Mouse (Mus musculus) hindbrain, embryonic 11.5 days (tissue): Measurements from ENCODE around the gene Zfp775. TPM values are rescaled to one million over a fixed set of nuclear protein-coding genes. Genes with fewer than 3 reads are reported as not detected.
"Not testable (repeated sequence)": the region's sequence is repeated elsewhere in the genome, so short reads cannot be mapped to it uniquely, and the experiment has no call there.

ENCODE experiments used
- ATAC-seq: fragments of 200-750 bp; cut with Nextera tagmentation; 2 replicates; pipeline ENCODE4 v1.8.0; 2017; ENCODE audit warnings: mild to moderate bottlenecking, moderate TSS enrichment, moderate library complexity; ENCODE audit not compliant: low FRiP score
- DNase-seq: peaks from one replicate; pipeline ENCODE4 v3.0.0-alpha.2; 2015; ENCODE audit warnings: low spot score
- H3K27ac ChIP-seq: fragments of 300-500 bp; sonication (generic); 2 replicates; pipeline ENCODE4 v1.5.1; 2014; ENCODE audit warnings: mild to moderate bottlenecking, low read depth, low read length
- H3K27me3 ChIP-seq: fragments of 300-500 bp; sonication (generic); 2 replicates; pipeline ENCODE4 v1.6.1; 2014; ENCODE audit warnings: mild to moderate bottlenecking, low read length, moderate library complexity, mixed read lengths; ENCODE audit not compliant: control insufficient read depth, insufficient read depth
- H3K36me3 ChIP-seq: fragments of 300-500 bp; sonication (generic); 2 replicates; pipeline ENCODE4 v1.6.1; 2014; ENCODE audit warnings: mild to moderate bottlenecking, low read length, moderate library complexity, mixed read lengths; ENCODE audit not compliant: control insufficient read depth, insufficient read depth
- H3K4me1 ChIP-seq: fragments of 300-500 bp; sonication (generic); replicated peaks from 2 replicates; pipeline ENCODE4 v1.6.1; 2014; ENCODE audit warnings: low read length, mixed read lengths; ENCODE audit not compliant: control insufficient read depth, insufficient read depth
- H3K4me2 ChIP-seq: fragments of 300-500 bp; sonication (generic); replicated peaks from 2 replicates; pipeline ENCODE4 v1.6.1; 2014; ENCODE audit warnings: mild to moderate bottlenecking, low read depth, low read length
- H3K4me3 ChIP-seq: fragments of 300-500 bp; sonication (generic); 2 replicates; pipeline ENCODE4 v1.5.1; 2014; ENCODE audit warnings: low read depth, low read length
- H3K9ac ChIP-seq: fragments of 300-500 bp; sonication (generic); 2 replicates; pipeline ENCODE4 v1.6.1; 2014; ENCODE audit warnings: low read depth, low read length
- H3K9me3 ChIP-seq: fragments of 300-500 bp; sonication (generic); 2 replicates; pipeline ENCODE4 v1.6.1; 2016; ENCODE audit warnings: low read length; ENCODE audit not compliant: control insufficient read depth
- WGBS: fragments of 180-500 bp; shearing (Covaris S2); extraction: QIAGEN DNeasy Blood & Tissue Kit; methylation state at CpG from one replicate; pipeline ENCODE4 v1.1.7; 2014; 5-methylcytosine and 5-hydroxymethylcytosine counted together
- polyA plus RNA-seq: library from polyadenylated mRNA; unstranded; fragments of >200 nt; fragmentation: Nextera tagmentation; extraction: Ambion mirVana; gene quantifications from 2 replicates; pipeline ENCODE4 v1.2.1, GENCODE M21; 2014

Gene Zfp775
- polyA plus RNA-seq, 1 experiment from 2014 or later: 7.7 TPM

DNA sequence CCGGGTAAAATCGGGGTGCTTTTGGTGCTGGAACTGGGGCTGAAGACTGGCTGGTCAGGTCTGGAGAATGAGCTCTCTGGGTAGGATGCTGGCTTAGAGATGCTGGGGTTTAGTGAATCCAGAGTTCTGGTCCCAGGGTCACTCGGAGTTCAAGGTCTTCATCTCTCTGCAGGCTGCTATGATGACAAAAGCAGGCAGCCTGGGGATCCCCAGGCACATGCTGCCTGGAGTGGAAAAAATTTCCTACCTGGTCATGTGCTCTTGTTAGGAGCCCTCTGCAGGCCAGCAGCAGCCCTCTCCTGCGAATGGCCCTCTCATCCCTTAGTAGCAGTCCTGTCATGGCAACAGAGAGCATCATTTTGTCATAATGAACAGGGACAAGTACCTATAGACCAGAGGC, 11.6 kb downstream of the Zfp775 start:
- Histone ChIP-seq H3K4me3 (no peak overlapping the region), H3K27ac (no peak overlapping the region), H3K36me3 (0 out of 2 replicates have a peak, but pooled peaks cover 4% of the 10 kb centered on the region), H3K9ac (no peak overlapping the region), H3K4me2 (no peak overlapping the region), H3K27me3 (no peaks in the 10 kb centered on the region), H3K4me1 (no peaks in the 10 kb centered on the region), H3K9me3 (no peaks in the 10 kb centered on the region)
- DNase-seq (no peak), ATAC-seq (no peak)
- WGBS: 91% methylated on average over 4 of the region's 4 CpGs

DNA sequence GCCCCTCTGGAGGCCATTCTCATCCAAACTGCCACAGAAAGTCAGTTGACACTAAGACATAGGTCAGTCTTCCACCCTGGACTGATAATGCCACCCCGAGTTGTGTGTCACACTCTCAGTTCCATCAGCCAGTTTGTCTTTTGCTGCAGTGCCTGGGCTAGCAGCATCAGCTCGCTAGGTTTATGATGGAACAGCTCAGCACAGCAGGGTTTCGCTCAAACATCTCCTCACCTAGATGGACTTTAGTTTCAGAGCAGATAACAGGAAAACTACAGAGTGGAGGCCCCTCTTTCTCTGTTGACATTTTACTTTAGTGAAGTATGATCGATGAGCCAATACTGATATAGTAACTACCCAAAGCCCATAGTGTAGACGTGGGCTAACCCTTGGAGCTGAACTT, 12.9 kb downstream of the Zfp775 start:
- no peak overlapping the region for H3K9ac ChIP-seq
- H3K27ac ChIP-seq: no peak overlapping the region
- H3K4me2 ChIP-seq: no peak overlapping the region
- no peaks in the 10 kb centered on the region for H3K9me3 ChIP-seq
- H3K4me1 ChIP-seq: no peaks in the 10 kb centered on the region
- H3K36me3 ChIP-seq: peaks cover 4% of the 10 kb centered on the region
- H3K4me3 ChIP-seq: no peak overlapping the region
- 90% methylated on average over 5 of the region's 5 CpGs for WGBS
- ATAC-seq (no peak), DNase-seq (no peak)
- no peaks in the 10 kb centered on the region for H3K27me3 ChIP-seq

DNA sequence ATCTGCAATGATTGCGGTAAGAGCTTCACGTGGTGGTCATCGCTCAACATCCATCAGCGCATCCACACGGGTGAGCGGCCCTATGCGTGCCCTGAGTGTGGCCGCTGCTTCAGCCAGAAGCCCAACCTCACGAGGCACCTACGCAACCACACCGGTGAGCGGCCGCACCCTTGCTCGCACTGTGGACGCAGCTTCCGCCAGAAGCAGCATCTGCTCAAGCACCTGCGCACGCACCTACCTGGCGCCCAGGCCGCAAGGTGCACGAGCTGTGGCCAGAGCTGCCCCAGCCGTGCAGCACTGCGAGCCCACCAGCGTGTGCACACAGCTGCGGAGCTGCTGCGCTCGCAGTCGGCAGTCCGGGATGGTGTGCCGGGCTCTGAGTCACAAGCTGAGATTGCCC, 18.2 kb downstream of the Zfp775 start:
- DNase-seq (no peak), ATAC-seq (no peak)
- Histone ChIP-seq H3K4me3 (no peak overlapping the region), H3K9ac (no peak overlapping the region), H3K4me2 (no peak overlapping the region), H3K4me1 (no peaks in the 10 kb centered on the region), H3K9me3 (no peaks in the 10 kb centered on the region), H3K27me3 (no peaks in the 10 kb centered on the region), H3K27ac (no peak overlapping the region), H3K36me3 (peaks cover 8% of the 10 kb centered on the region)
- WGBS: 89% methylated on average over 30 of the region's 30 CpGs

DNA sequence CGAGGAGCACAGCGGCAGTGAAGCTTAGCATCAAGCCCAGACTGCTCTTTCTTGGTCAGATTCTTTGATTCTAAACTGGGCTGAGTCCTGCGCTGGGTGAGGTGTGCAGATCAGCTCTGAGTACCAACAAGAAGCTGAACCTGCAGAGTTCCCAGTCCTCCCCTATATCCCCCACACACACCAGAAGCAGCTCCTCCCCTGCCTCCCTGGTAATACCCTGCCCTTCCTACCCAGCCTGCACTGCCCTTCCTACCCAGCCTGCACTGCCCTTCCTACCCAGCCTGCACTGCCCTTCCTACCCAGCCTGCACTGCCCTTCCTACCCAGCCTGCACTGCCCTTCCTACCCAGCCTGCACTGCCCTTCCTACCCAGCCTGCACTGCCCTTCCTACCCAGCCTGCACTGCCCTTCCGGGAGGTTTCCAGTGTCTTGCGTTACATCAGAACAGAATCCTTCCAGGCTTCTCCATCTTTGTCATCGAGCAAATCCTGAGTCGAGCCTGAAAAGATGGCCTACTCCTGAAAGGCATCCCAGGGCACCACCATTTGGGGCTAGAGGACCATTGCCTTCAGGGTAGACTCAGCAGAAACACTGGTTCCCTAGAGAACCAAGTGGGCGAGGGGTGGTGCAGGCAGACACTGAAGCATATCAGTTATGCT, 20.5 kb downstream of the Zfp775 start:
- not testable (repeated sequence) for H3K9ac ChIP-seq, H3K36me3 ChIP-seq, H3K9me3 ChIP-seq, DNase-seq, ATAC-seq, H3K4me1 ChIP-seq, H3K4me2 ChIP-seq, H3K27ac ChIP-seq, H3K4me3 ChIP-seq, H3K27me3 ChIP-seq
- WGBS: 86% methylated on average over 8 of the region's 8 CpGs

DNA sequence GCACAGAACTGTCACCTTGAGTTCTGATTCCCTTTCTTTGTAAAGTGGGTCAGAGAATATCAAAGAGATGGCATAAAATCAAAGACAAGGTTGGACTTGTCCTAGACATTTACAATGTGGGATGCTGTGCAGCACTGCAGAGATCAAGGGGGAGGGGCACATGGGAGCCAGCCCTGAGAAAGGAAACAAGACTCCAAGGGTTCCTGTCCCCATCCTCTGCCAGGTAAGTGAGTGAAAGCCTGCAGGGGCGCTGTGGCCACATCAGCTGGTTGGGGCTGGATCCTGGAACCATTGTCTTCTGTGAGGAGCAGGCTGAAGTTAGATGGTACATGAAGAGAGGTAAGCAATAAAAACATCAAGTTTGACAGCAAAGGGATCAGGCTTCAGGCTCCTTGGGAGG, 21.6 kb downstream of the Zfp775 start:
- DNase-seq (no peak), ATAC-seq (no peak)
- WGBS: 22% methylated on average over 1 of the region's 1 CpGs
- no peak overlapping the region for H3K4me2 ChIP-seq
- no peak overlapping the region for H3K9ac ChIP-seq
- H3K4me3 ChIP-seq: no peak overlapping the region
- peaks cover 16% of the 10 kb centered on the region for H3K27me3 ChIP-seq
- H3K9me3 ChIP-seq: no peaks in the 10 kb centered on the region
- no peaks in the 10 kb centered on the region for H3K4me1 ChIP-seq
- H3K27ac ChIP-seq: no peak overlapping the region
- peaks cover 8% of the 10 kb centered on the region for H3K36me3 ChIP-seq

DNA sequence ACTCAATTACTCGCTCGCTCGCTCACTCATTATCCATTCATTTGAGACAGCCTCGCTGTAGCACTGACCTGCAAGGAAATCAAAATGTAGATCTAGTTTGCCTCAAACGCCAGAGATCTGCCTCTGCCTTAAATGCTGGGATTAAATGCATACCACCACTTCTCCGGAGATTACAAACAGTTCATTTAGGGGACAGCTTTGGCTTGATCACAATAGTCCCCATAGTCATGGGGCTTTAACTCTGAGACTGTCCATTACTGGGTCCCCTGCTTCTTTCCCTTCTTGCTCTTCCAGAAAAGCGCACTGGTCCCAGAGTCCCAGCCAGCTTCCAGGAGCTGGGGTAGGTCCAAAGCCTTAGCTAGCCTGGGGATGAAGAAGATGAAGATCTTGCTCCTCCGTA, 24.6 kb downstream of the Zfp775 start, which contains the start of gene AI854703:
AI854703 (plus strand) TSS at position 301 of the 400 bp plus-strand sequence.
- H3K27me3 ChIP-seq: peaks cover 26% of the 10 kb centered on the region
- WGBS: 35% methylated on average over 8 of the region's 8 CpGs

DNA sequence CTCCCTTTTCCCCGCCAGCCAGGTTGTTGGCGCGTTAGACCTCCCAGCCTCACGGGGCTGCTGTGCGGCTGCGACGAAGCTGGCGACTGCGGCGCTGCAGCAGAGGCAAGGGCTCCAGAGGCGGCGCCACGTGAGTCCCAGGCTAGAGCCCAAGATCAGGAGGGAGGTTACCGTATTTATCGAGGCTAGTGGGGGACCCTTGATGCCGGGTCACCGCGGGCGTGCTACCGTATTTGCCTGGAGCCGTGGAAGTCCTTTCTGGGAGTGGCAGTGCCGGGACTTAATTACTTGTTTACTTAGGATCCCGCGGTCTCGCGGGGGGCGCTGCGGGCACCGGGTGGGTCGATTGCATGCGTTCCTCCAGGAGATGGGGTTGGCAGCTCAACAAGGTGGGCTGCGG, 25.1 kb downstream of the Zfp775 start:
- ATAC-seq (peak; percentile 23; the same call in 1 of the 2 replicates), DNase-seq (peak; percentile 71)
- Histone ChIP-seq H3K9ac (peak overlapping the region; percentile 25; the same call in 1 of the 2 replicates), H3K4me1 (peaks cover 2% of the 10 kb centered on the region), H3K36me3 (no peaks in the 10 kb centered on the region), H3K27me3 (peaks cover 26% of the 10 kb centered on the region), H3K4me2 (peak overlapping the region; percentile 64), H3K27ac (no peak overlapping the region), H3K4me3 (peak overlapping the region; percentile 37), H3K9me3 (no peaks in the 10 kb centered on the region)
- under 1% methylated on average over 32 of the region's 32 CpGs for WGBS

More for the DNA sequence above, 24.6 kb downstream of the Zfp775 start, which contains the start of gene AI854703:
- Histone ChIP-seq H3K9me3 (no peaks in the 10 kb centered on the region), H3K4me2 (peak within 1 kb of the TSS; percentile 64), H3K4me3 (peak within 1 kb of the TSS; percentile 37), H3K27ac (no peak within 1 kb of the TSS), H3K9ac (peak within 1 kb of the TSS; percentile 25; the same call in 1 of the 2 replicates), H3K36me3 (no peaks in the 10 kb centered on the region), H3K4me1 (peaks cover 2% of the 10 kb centered on the region)
- DNase-seq (no peak), ATAC-seq (no peak)

DNA sequence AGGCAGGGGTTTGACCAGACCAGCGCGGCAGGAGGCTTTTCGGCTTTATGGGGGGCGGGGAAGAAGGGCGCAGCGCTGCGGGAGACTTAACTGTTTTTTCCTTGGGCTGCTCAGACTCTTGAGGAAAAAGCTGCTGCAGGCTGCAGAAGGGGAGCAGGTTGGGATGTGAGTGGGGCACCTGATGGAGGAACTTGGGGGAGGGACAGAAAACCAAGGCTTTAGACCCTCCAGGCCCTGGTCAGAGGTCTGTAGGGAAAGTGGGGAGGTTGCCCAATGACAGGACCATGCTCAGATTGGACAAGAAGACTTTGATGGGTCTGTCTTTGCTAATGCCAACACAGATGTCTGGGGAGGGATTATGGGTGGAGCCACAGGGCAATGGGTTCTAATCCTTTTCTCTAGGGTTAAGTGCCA, 25.7 kb downstream of the Zfp775 start:
- peak overlapping the region; percentile 64 for H3K4me2 ChIP-seq
- H3K27ac ChIP-seq: no peak overlapping the region
- DNase-seq (no peak), ATAC-seq (no peak)
- peak overlapping the region; percentile 37 for H3K4me3 ChIP-seq
- peaks cover 26% of the 10 kb centered on the region for H3K27me3 ChIP-seq
- no peaks in the 10 kb centered on the region for H3K9me3 ChIP-seq
- no peaks in the 10 kb centered on the region for H3K36me3 ChIP-seq
- peaks cover 2% of the 10 kb centered on the region for H3K4me1 ChIP-seq
- 2% methylated on average over 7 of the region's 7 CpGs for WGBS
- no peak overlapping the region for H3K9ac ChIP-seq

DNA sequence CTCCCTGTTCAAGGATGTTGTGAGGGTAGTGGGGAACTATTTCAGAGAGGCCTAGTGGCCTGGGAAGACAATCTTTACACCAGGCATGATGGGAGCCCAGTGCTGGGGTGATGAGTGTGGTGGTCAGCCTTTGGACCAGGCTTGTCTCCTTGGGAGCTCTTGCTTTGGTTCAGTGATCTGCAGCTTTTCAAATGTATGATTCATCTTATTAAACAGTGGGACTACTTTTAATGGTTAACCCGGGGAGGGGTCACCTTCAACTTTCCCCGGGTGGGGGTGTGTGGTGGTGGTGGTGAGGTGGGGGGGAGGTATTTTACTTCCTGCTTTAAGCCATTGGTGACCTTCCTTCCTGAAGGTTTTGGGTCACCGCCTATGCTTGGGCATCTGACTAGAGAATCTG, 26.5 kb downstream of the Zfp775 start:
- Histone ChIP-seq H3K4me3 (no peak overlapping the region), H3K9ac (no peak overlapping the region), H3K4me1 (peaks cover 2% of the 10 kb centered on the region), H3K36me3 (no peaks in the 10 kb centered on the region), H3K4me2 (no peak overlapping the region; the same call in 1 of the 2 replicates), H3K27ac (no peak overlapping the region), H3K9me3 (no peaks in the 10 kb centered on the region), H3K27me3 (peaks cover 26% of the 10 kb centered on the region)
- DNase-seq (no peak), ATAC-seq (no peak)
- WGBS: 75% methylated on average over 3 of the region's 3 CpGs
